Mouse (Mus musculus): ENCODE data around the gene Arhgap15. TPM values are rescaled to one million over a fixed set of nuclear protein-coding genes. Genes with fewer than 3 reads are reported as not detected.

Gene Arhgap15
- total and polyA plus RNA-seq, 3 experiments = 1.5 to 2.8 TPM; not detected in 1

- H3K79me2 ChIP-seq (ENCODE audit: control insufficient read depth, insufficient read depth, low read length, poor library complexity) = no peaks in the 10 kb centered on the region
- peaks cover 0 to 2% of the 10 kb centered on the region in 2 experiments; a peak in 1 of 4 replicates for H3K36me3 ChIP-seq (ENCODE audit: control insufficient read depth in 1 of 2, insufficient read depth in 2 of 2, low read length in 2 of 2)
- no peak overlapping the region for H3K9ac ChIP-seq (ENCODE audit: control insufficient read depth, low read depth, low read length, poor library complexity, severe bottlenecking)
Measured at GRCm38 (mm10) chr2:43977732-43978131, 229.1 kb downstream of the Arhgap15 start.

GRCm38 (mm10) chr2:43978177-43979013, 229.8 kb downstream of the Arhgap15 start:
- DNase-seq (ENCODE audit: low read depth, low spot score) = no peak
- Histone ChIP-seq H3K27me3 (ENCODE audit: control insufficient read depth in 1 of 2, insufficient read depth in 2 of 2, low read length in 2 of 2) (no peaks in the 10 kb centered on the region), H3K4me3 (ENCODE audit: control insufficient read depth in 1 of 2, insufficient read depth in 1 of 2, low read depth in 2 of 2, low read length in 2 of 2) (no peak overlapping the region), H3K27ac (ENCODE audit: control insufficient read depth, low read depth, low read length) (no peak overlapping the region), H3K9me3 (replicated peaks; ENCODE audit: insufficient read depth, low read length) (no peaks in the 10 kb centered on the region), H3K36me3 (ENCODE audit: control insufficient read depth in 1 of 2, insufficient read depth in 2 of 2, low read length in 2 of 2) (peaks cover 0 to 2% of the 10 kb centered on the region in 2 experiments; a peak in 1 of 4 replicates), H3K79me2 (ENCODE audit: control insufficient read depth, insufficient read depth, low read length, poor library complexity) (no peaks in the 10 kb centered on the region), H3K4me1 (ENCODE audit: control insufficient read depth in 1 of 2, insufficient read depth in 2 of 2, low read length in 2 of 2) (no peaks in the 10 kb centered on the region; a peak in 1 of 4 replicates), H3K9ac (ENCODE audit: control insufficient read depth, low read depth, low read length, poor library complexity, severe bottlenecking) (no peak overlapping the region)
- TF ChIP-seq TCF12 (IDR thresholded peaks at IDR 0.05; ENCODE audit: low read depth, low read length) (no peak), EP300 (IDR thresholded peaks at IDR 0.05; ENCODE audit: low read depth in 1 of 2, low read length in 2 of 2) (no peak), MYB (IDR thresholded peaks at IDR 0.05; ENCODE audit: low read depth, low read length) (no peak), JUND (IDR thresholded peaks at IDR 0.05; ENCODE audit: low read depth, low read length) (no peak), ZMIZ1 (IDR thresholded peaks at IDR 0.05; ENCODE audit: low read depth, low read length) (no peak), MAZ (IDR thresholded peaks at IDR 0.05; ENCODE audit: low read depth, low read length) (no peak), NELFE (IDR thresholded peaks at IDR 0.05; ENCODE audit: low read depth, low read length) (no peak), ELF1 (IDR thresholded peaks at IDR 0.05; ENCODE audit: low read depth, low read length) (no peak), CHD1 (IDR thresholded peaks at IDR 0.05; ENCODE audit: low read depth, low read length) (no peak), USF2 (IDR thresholded peaks at IDR 0.05; ENCODE audit: borderline replicate concordance in 1 of 2, insufficient read depth in 1 of 2, low read depth in 1 of 2, low read length in 2 of 2) (no peak)

More at GRCm38 (mm10) chr2:43977732-43978131, 229.1 kb downstream of the Arhgap15 start:
- H3K4me1 ChIP-seq (ENCODE audit: control insufficient read depth in 1 of 2, insufficient read depth in 2 of 2, low read length in 2 of 2) = no peaks in the 10 kb centered on the region
- no peaks in the 10 kb centered on the region for H3K27me3 ChIP-seq (ENCODE audit: control insufficient read depth in 1 of 2, insufficient read depth in 2 of 2, low read length in 2 of 2)
- H3K27ac ChIP-seq (ENCODE audit: control insufficient read depth, low read depth, low read length) = no peak overlapping the region
- no peaks in the 10 kb centered on the region for H3K9me3 ChIP-seq (replicated peaks; ENCODE audit: insufficient read depth, low read length)
- no peak for TF ChIP-seq POLR2AphosphoS2 (IDR thresholded peaks at IDR 0.05; ENCODE audit: low read length)
- TF ChIP-seq MEF2A (IDR thresholded peaks at IDR 0.05; ENCODE audit: extremely low read depth, insufficient replicate concordance, low read depth, low read length, poor library complexity, severe bottlenecking) = no peak
- TF ChIP-seq POLR2A (IDR thresholded peaks at IDR 0.05; ENCODE audit: control insufficient read depth in 1 of 2, insufficient read depth in 1 of 2, low read depth in 1 of 2, low read length in 2 of 2, poor library complexity in 1 of 2) = no peak
- TF ChIP-seq MXI1 (IDR thresholded peaks at IDR 0.05; ENCODE audit: low read depth, low read length) = no peak
- TF ChIP-seq TAL1 (IDR thresholded peaks at IDR 0.05; ENCODE audit: low read length) = no peak
- no peak for TF ChIP-seq MYC (IDR thresholded peaks at IDR 0.05; ENCODE audit: low read depth, low read length)
- TF ChIP-seq RCOR1 (IDR thresholded peaks at IDR 0.05; ENCODE audit: low read depth, low read length) = no peak
- TF ChIP-seq USF1 (IDR thresholded peaks at IDR 0.05; ENCODE audit: low read depth, low read length) = no peak
- TF ChIP-seq MAZ (IDR thresholded peaks at IDR 0.05; ENCODE audit: low read depth, low read length) = no peak
- TF ChIP-seq ETS1 (IDR thresholded peaks at IDR 0.05; ENCODE audit: low read depth, low read length) = no peak
- TF ChIP-seq EP300 (IDR thresholded peaks at IDR 0.05; ENCODE audit: low read depth in 1 of 2, low read length in 2 of 2) = no peak
- TF ChIP-seq GABPA (IDR thresholded peaks at IDR 0.05; ENCODE audit: low read depth, low read length) = no peak
- no peak for TF ChIP-seq POLR2AphosphoS5 (IDR thresholded peaks at IDR 0.05; ENCODE audit: borderline replicate concordance, low read depth, low read length)
- TF ChIP-seq ELF1 (IDR thresholded peaks at IDR 0.05; ENCODE audit: low read depth, low read length) = no peak
- no peak for TF ChIP-seq NELFE (IDR thresholded peaks at IDR 0.05; ENCODE audit: low read depth, low read length)
- no peak for TF ChIP-seq TCF12 (IDR thresholded peaks at IDR 0.05; ENCODE audit: low read depth, low read length)
- no peak for TF ChIP-seq SIN3A (IDR thresholded peaks at IDR 0.05; ENCODE audit: low read length)
- no peak for DNase-seq (ENCODE audit: low read depth, low spot score)
- H3K4me3 ChIP-seq (ENCODE audit: control insufficient read depth in 1 of 2, insufficient read depth in 1 of 2, low read depth in 2 of 2, low read length in 2 of 2) = no peak overlapping the region
